Comparison of ENCODE assay signal across 8 mouse cellular contexts in the genomic region with DNA sequence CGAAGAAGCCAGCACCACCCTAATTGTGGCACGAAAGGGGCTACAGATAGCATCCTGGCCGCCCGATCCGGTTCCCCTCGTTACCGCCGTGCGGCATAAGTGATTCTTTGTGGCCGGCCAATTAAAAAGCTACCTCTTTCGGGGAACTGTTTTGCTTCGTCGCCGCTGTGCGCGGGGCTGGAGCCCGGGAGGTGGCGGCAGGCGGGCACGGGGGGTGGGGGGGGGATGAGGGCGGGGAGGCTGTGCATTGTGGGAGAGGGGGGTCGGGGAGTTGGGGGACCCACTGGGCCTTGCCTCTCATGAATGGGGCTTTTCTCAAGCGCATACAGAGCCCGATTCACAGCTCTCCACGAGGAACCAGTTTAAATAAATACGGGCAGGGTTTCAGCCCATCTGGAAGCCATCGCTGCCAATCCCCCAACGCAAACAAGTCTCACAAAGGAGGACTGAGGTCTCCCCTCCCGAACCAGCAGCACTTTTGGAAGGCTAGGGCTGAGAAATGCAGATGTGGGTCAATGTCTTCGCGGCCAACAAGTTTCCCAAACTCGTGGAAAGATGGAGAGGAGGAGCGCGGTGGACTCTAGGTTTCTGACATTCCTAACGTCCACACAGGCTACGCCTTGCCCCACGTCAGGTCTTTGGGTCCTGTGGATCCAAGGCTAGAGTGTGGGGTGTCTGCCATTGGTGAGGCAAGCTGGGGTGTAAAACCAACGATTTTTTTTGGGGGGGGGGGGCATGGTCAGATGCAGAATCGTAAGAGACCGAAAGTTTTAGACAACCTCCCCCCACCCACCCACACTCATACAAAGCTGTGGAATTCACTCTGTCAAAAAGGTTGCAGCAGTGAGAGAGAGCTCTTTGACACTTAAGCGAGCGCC. TPM values are rescaled to one million over a fixed set of nuclear protein-coding genes. Genes with fewer than 3 reads are reported as not detected.
DNase-seq lines count a peak whose midpoint lies in the region; ATAC-seq lines count a peak whose summit lies in the region.

No protein-coding gene starts in this region.

- ATAC-seq in heart, embryonic 15.5 days (replicated peaks; ENCODE audit: insufficient number of reproducible peaks, insufficient read depth, low FRiP score, low read depth): no peak
- peak; percentile 76 for ATAC-seq in hindbrain, embryonic 16.5 days
- ATAC-seq in midbrain, embryonic 11.5 days (ENCODE audit: low FRiP score): peak; percentile 67
- ATAC-seq in CD4-positive, CD25-positive, alpha-beta regulatory T cell, adult 4 months: no peak

- H3K4me2 ChIP-seq in heart, embryonic 15.5 days: peak overlapping the region; percentile 82
- H3K4me2 ChIP-seq in hindbrain, embryonic 16.5 days (ENCODE audit: low read length): peak overlapping the region; percentile 91
- peak overlapping the region; percentile 91 for H3K4me2 ChIP-seq in midbrain, embryonic 11.5 days

- H3K27ac ChIP-seq in heart, embryonic 15.5 days: no peak overlapping the region
- H3K27ac ChIP-seq in hindbrain, embryonic 16.5 days (ENCODE audit: low read depth, low read length): peak overlapping the region; percentile 59
- peak overlapping the region; percentile 91 for H3K27ac ChIP-seq in midbrain, embryonic 11.5 days (ENCODE audit: low read depth, low read length)

- no peaks in the 10 kb centered on the region for H3K9me3 ChIP-seq in heart, embryonic 15.5 days (replicated peaks)
- no peaks in the 10 kb centered on the region for H3K9me3 ChIP-seq in hindbrain, embryonic 16.5 days (ENCODE audit: control insufficient read depth, low read length)
- H3K9me3 ChIP-seq in midbrain, embryonic 11.5 days (ENCODE audit: control insufficient read depth, low read length): no peaks in the 10 kb centered on the region

- peak overlapping the region; percentile 48 for H3K4me3 ChIP-seq in heart, embryonic 15.5 days
- peak overlapping the region; percentile 49 for H3K4me3 ChIP-seq in hindbrain, embryonic 16.5 days (ENCODE audit: low read length)
- H3K4me3 ChIP-seq in midbrain, embryonic 11.5 days (ENCODE audit: low read depth, low read length): peak overlapping the region; percentile 58

- DNase-seq in heart, postnatal 36 days: no peak
- peak; percentile 41 for DNase-seq in embryo, embryonic 11.5 days (ENCODE audit: low read depth, low spot score)
- DNase-seq in midbrain, embryonic 11.5 days (ENCODE audit: low spot score, missing footprints): peak; percentile 95
- DNase-seq in spleen, postnatal 14 days (ENCODE audit: low spot score in 2 of 2): no peak
- no peak for DNase-seq in c-Kit-positive CD71-positive TER-119-positive erythroid progenitor cells, embryonic 14.5 days (ENCODE audit: low spot score)

- H3K9ac ChIP-seq in heart, embryonic 15.5 days: peak overlapping the region; percentile 1; the same call in 1 of the 2 replicates
- peak overlapping the region; percentile 63 for H3K9ac ChIP-seq in hindbrain, embryonic 16.5 days (ENCODE audit: low read depth, low read length)
- peak overlapping the region; percentile 89 for H3K9ac ChIP-seq in midbrain, embryonic 11.5 days (ENCODE audit: low read length)

- H3K4me1 ChIP-seq in heart, embryonic 15.5 days (replicated peaks): peaks cover 44% of the 10 kb centered on the region
- H3K4me1 ChIP-seq in hindbrain, embryonic 16.5 days (ENCODE audit: control insufficient read depth, insufficient read depth, low read depth, low read length): peaks cover 46% of the 10 kb centered on the region
- H3K4me1 ChIP-seq in midbrain, embryonic 11.5 days (ENCODE audit: control insufficient read depth, insufficient read depth, low read length): peaks cover 43% of the 10 kb centered on the region

- WGBS in heart, embryonic 15.5 days: under 1% methylated on average over 42 of the region's 42 CpGs
- WGBS in hindbrain, embryonic 16.5 days: under 1% methylated on average over 40 of the region's 42 CpGs
- under 1% methylated on average over 41 of the region's 42 CpGs for WGBS in midbrain, embryonic 11.5 days

- H3K36me3 ChIP-seq in heart, embryonic 15.5 days: no peaks in the 10 kb centered on the region
- H3K36me3 ChIP-seq in hindbrain, embryonic 16.5 days (ENCODE audit: control insufficient read depth, insufficient read depth, low read length): no peaks in the 10 kb centered on the region
- H3K36me3 ChIP-seq in midbrain, embryonic 11.5 days (ENCODE audit: control insufficient read depth, insufficient read depth, low read length): peaks cover 7% of the 10 kb centered on the region; the same call in 1 of the 2 replicates

- peaks cover 90% of the 10 kb centered on the region for H3K27me3 ChIP-seq in heart, embryonic 15.5 days
- H3K27me3 ChIP-seq in hindbrain, embryonic 16.5 days (replicated peaks; ENCODE audit: control insufficient read depth, insufficient read depth, low read length): peaks cover 17% of the 10 kb centered on the region
- H3K27me3 ChIP-seq in midbrain, embryonic 11.5 days (ENCODE audit: control insufficient read depth, insufficient read depth, low read length): no peaks in the 10 kb centered on the region

- intact Hi-C loops in heart, postnatal 36 days (cut with DNase I): no loop called here

RNA-seq across cellular contexts. Expression of gene Col2a1, which starts 2.1 kb away (rescaled TPM):
- polyA plus RNA-seq in heart, embryonic 15.5 days (2015; fragmentation: Nextera tagmentation; extraction: Ambion mirVana): 8.3 and 35.1 TPM in 2 replicates
- total RNA-seq in heart, postnatal 36 days (2021): under 1 TPM; 0.08 to 0.46 TPM
- polyA plus RNA-seq in hindbrain, embryonic 16.5 days (2015; fragmentation: Nextera tagmentation; extraction: Ambion mirVana): 11.9 and 43.4 TPM in 2 replicates
- polyA plus RNA-seq in midbrain, embryonic 11.5 days (2014; fragmentation: Nextera tagmentation; extraction: Ambion mirVana): 94.5 and 94.6 TPM in 2 replicates
- polyA plus RNA-seq in CD4-positive, CD25-positive, alpha-beta regulatory T cell, adult 4 months (2017; shearing (Covaris generic)): not detected

RNA-seq across cellular contexts. Expression of gene Tmem106c, which starts 38.4 kb away (rescaled TPM):
- polyA plus RNA-seq in heart, embryonic 15.5 days (2015; fragmentation: Nextera tagmentation; extraction: Ambion mirVana): 31.9 and 40.5 TPM in 2 replicates
- 10 to 100 TPM; 10.6 to 12.0 TPM for total RNA-seq in heart, postnatal 36 days (2021)
- 58.3 and 60.6 TPM in 2 replicates for polyA plus RNA-seq in hindbrain, embryonic 16.5 days (2015; fragmentation: Nextera tagmentation; extraction: Ambion mirVana)
- polyA plus RNA-seq in midbrain, embryonic 11.5 days (2014; fragmentation: Nextera tagmentation; extraction: Ambion mirVana): 60.4 and 62.7 TPM in 2 replicates
- polyA plus RNA-seq in CD4-positive, CD25-positive, alpha-beta regulatory T cell, adult 4 months (2017; shearing (Covaris generic)): 10 to 100 TPM; 25.3 to 25.8 TPM

Comparison
In these comparisons a context has a peak if more than half of its experiments do, and no peak if none do; other contexts are left out.
1. ATAC-seq: peak in hindbrain, embryonic 16.5 days (single experiment) and midbrain, embryonic 11.5 days (single experiment); none in heart, embryonic 15.5 days (single experiment) and CD4-positive, CD25-positive, alpha-beta regulatory T cell, adult 4 months (single experiment).
2. H3K9ac ChIP-seq: peak in every context shown above with its lines; median percentile 89 in midbrain, embryonic 11.5 days; 63 in hindbrain, embryonic 16.5 days; 1 in heart, embryonic 15.5 days.
3. DNase-seq: peak in embryo, embryonic 11.5 days (single experiment) and midbrain, embryonic 11.5 days (single experiment); none in heart, postnatal 36 days (0 of 2), spleen, postnatal 14 days (0 of 2) and c-Kit-positive CD71-positive TER-119-positive erythroid progenitor cells, embryonic 14.5 days (single experiment).
4. Peak in every context shown above with its lines, with median percentiles within 50 percentile points of each other: H3K4me2 ChIP-seq and H3K4me3 ChIP-seq.